ENCODE assay signal across 7 mouse cellular contexts in the genomic region with DNA sequence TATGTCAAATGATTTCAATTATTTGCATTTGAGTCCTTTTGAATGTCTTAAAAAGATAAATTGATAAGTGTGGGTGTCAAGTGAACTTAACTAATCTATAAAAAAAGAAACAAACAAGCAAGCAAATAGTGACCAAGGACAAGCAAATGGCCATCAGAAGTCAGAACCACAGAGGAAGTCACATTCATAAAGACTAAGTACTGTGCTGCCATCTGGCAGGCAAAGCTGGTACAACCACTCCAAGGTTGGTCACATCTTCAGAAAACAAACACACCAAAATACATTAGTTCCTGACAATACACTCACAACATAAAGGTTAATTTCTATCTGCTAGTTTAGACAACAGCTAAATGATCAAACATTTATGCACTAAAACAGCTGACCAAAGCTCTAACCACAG. TPM values are rescaled to one million over a fixed set of nuclear protein-coding genes. Genes with fewer than 3 reads are reported as not detected.
A peak's percentile ranks its signal among the peaks of the same experiment; 100 is the strongest.
DNase-seq lines count a peak whose midpoint lies in the region; ATAC-seq and TF ChIP-seq lines count a peak whose summit lies in the region.

No protein-coding gene starts in this region.

- TF ChIP-seq CTCF in lung, postnatal 0 days (IDR thresholded peaks at IDR 0.05): peak; percentile 73
- TF ChIP-seq CTCF in Patski (IDR thresholded peaks at IDR 0.05): peak; percentile 74

- TF ChIP-seq EP300 in lung, postnatal 0 days (IDR thresholded peaks at IDR 0.05): no peak

- H3K27me3 ChIP-seq in lung, postnatal 0 days (replicated peaks; ENCODE audit: insufficient read depth, low read length): no peaks in the 10 kb centered on the region
- H3K27me3 ChIP-seq in Patski: no peaks in the 10 kb centered on the region
- no peaks in the 10 kb centered on the region for H3K27me3 ChIP-seq in forebrain, embryonic 15.5 days

- no peak overlapping the region for H3K4me3 ChIP-seq in lung, postnatal 0 days (ENCODE audit: low read depth, low read length)
- no peak overlapping the region for H3K4me3 ChIP-seq in forebrain, embryonic 15.5 days

- H3K36me3 ChIP-seq in lung, postnatal 0 days (ENCODE audit: insufficient read depth, low read length): no peaks in the 10 kb centered on the region
- no peaks in the 10 kb centered on the region for H3K36me3 ChIP-seq in forebrain, embryonic 15.5 days

- H3K4me2 ChIP-seq in lung, postnatal 0 days (replicated peaks; ENCODE audit: low read depth, low read length): no peak overlapping the region
- no peak overlapping the region for H3K4me2 ChIP-seq in forebrain, embryonic 15.5 days (replicated peaks)

- ATAC-seq in lung, postnatal 0 days: no peak
- peak; percentile 83 for ATAC-seq in Patski
- ATAC-seq in megakaryocyte, adult 5-6 weeks (ENCODE audit: poor library complexity, severe bottlenecking): peak; percentile 63
- ATAC-seq in forebrain, embryonic 15.5 days (replicated peaks): no peak

- no peaks in the 10 kb centered on the region for H3K9me3 ChIP-seq in lung, postnatal 0 days (ENCODE audit: low read length)
- no peaks in the 10 kb centered on the region for H3K9me3 ChIP-seq in forebrain, embryonic 15.5 days

- POLR2A ChIA-PET in Patski (lab: Charles Lee): interaction anchor here (0.6 kb wide), 1 partner anchor 54 kb away, joined by 3 read pairs; no protein-coding TSS in a partner anchor

- H3K9ac ChIP-seq in lung, postnatal 0 days (replicated peaks; ENCODE audit: low read depth): no peak overlapping the region
- no peak overlapping the region for H3K9ac ChIP-seq in forebrain, embryonic 15.5 days (replicated peaks)

- H3K4me1 ChIP-seq in lung, postnatal 0 days (ENCODE audit: insufficient read depth, low read depth, low read length): no peaks in the 10 kb centered on the region
- no peaks in the 10 kb centered on the region for H3K4me1 ChIP-seq in forebrain, embryonic 15.5 days

- peak; percentile 43 for DNase-seq in lung, postnatal 0 days (ENCODE audit: low spot score)
- DNase-seq in lung, adult 18-20 months: no peak
- DNase-seq in Patski (ENCODE audit: low read depth, low spot score): no peak
- peak; percentile 77 to 79 for DNase-seq in cerebellum, postnatal 14 days
- DNase-seq in kidney, postnatal 10 days: peak; percentile 57

- CTCF ChIA-PET in Patski (lab: Charles Lee): interaction anchor here (0.8 to 1.8 kb wide), 6 partner anchors 9 to 221 kb away, joined by 3 to 5 read pairs (median 3); no protein-coding TSS in a partner anchor

- in situ Hi-C loops in Patski (cut with MboI; ENCODE audit: low pct_unique_long_range_greater_than_20kb): loop anchor here (5.0 kb wide), 1 partner anchor 220 kb away; no protein-coding TSS in a partner anchor

- no peak overlapping the region for H3K27ac ChIP-seq in lung, postnatal 0 days (ENCODE audit: low read length)
- no peak overlapping the region for H3K27ac ChIP-seq in forebrain, embryonic 15.5 days (replicated peaks)

RNA-seq across cellular contexts. Expression of gene Pms1, which starts 24.2 kb away (rescaled TPM):
- 2.5 and 3.9 TPM in 2 replicates for polyA plus RNA-seq in lung, postnatal 0 days (2015; fragmentation: Nextera tagmentation; extraction: Ambion mirVana)
- 7.1 TPM for polyA plus RNA-seq in Patski (2021)
- 5.9 and 7.0 TPM in 2 replicates for total RNA-seq in megakaryocyte, adult 5-6 weeks (2015)
- 9.3 and 14.1 TPM in 2 replicates for total RNA-seq in megakaryocyte, adult 5-6 weeks (2017)
- polyA plus RNA-seq in forebrain, embryonic 15.5 days (2015; fragmentation: Nextera tagmentation; extraction: Ambion mirVana): 11.2 and 11.5 TPM in 2 replicates

RNA-seq across cellular contexts. Expression of gene Ormdl1, which starts 24.2 kb away (rescaled TPM):
- 24.6 and 28.1 TPM in 2 replicates for polyA plus RNA-seq in lung, postnatal 0 days (2015; fragmentation: Nextera tagmentation; extraction: Ambion mirVana)
- polyA plus RNA-seq in Patski (2021): 24.4 TPM
- 32.5 and 34.6 TPM in 2 replicates for total RNA-seq in megakaryocyte, adult 5-6 weeks (2015)
- total RNA-seq in megakaryocyte, adult 5-6 weeks (2017): 27.0 and 34.7 TPM in 2 replicates
- 55.7 and 56.5 TPM in 2 replicates for polyA plus RNA-seq in forebrain, embryonic 15.5 days (2015; fragmentation: Nextera tagmentation; extraction: Ambion mirVana)

RNA-seq across cellular contexts. Expression of gene Gm28778, which starts 24.3 kb away (rescaled TPM):
- not detected in 2 replicates for polyA plus RNA-seq in lung, postnatal 0 days (2015; fragmentation: Nextera tagmentation; extraction: Ambion mirVana)
- not detected for polyA plus RNA-seq in Patski (2021)
- total RNA-seq in megakaryocyte, adult 5-6 weeks (2015): not detected in 2 replicates
- not detected in 2 replicates for total RNA-seq in megakaryocyte, adult 5-6 weeks (2017)
- not detected in 2 replicates for polyA plus RNA-seq in forebrain, embryonic 15.5 days (2015; fragmentation: Nextera tagmentation; extraction: Ambion mirVana)

RNA-seq across cellular contexts. Expression of gene Osgepl1, which starts 40.8 kb away (rescaled TPM):
- polyA plus RNA-seq in lung, postnatal 0 days (2015; fragmentation: Nextera tagmentation; extraction: Ambion mirVana): 13.0 and 16.5 TPM in 2 replicates
- polyA plus RNA-seq in Patski (2021): 16.2 TPM
- total RNA-seq in megakaryocyte, adult 5-6 weeks (2015): 17.3 and 18.8 TPM in 2 replicates
- total RNA-seq in megakaryocyte, adult 5-6 weeks (2017): 5.4 and 10.9 TPM in 2 replicates
- 22.1 and 23.5 TPM in 2 replicates for polyA plus RNA-seq in forebrain, embryonic 15.5 days (2015; fragmentation: Nextera tagmentation; extraction: Ambion mirVana)

Comparison
In these comparisons a context has a peak if more than half of its experiments do, and no peak if none do; other contexts are left out.
1. DNase-seq: peak in lung, postnatal 0 days (single experiment), cerebellum, postnatal 14 days (2 of 2) and kidney, postnatal 10 days (single experiment); none in lung, adult 18-20 months (0 of 2) and Patski (single experiment).
2. ATAC-seq: peak in Patski (single experiment) and megakaryocyte, adult 5-6 weeks (single experiment); none in lung, postnatal 0 days (single experiment) and forebrain, embryonic 15.5 days (single experiment).